In the genomic region with DNA sequence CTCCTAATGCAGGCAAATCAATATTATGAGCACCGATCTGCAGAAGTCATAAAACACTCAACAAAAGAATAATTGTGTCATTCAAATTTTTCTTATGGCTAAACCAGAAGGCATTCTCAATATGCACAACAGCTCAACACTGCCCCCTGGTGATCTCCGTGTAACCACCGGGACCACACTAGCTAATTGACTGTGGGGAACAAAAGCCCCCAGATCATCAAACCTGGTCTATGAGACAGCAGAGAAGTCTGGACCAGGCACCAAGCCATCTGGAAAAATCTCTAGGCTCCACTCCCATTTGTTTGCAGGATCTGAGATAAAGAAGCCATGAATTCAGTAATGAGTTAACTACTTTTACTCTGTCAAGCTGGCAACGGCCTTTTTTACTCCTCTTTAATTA, we compare ENCODE assay signal across 9 mouse cellular contexts. TPM values are rescaled to one million over a fixed set of nuclear protein-coding genes. Genes with fewer than 3 reads are reported as not detected.
A peak's percentile ranks its signal among the peaks of the same experiment; 100 is the strongest.
DNase-seq lines count a peak whose midpoint lies in the region; ATAC-seq and TF ChIP-seq lines count a peak whose summit lies in the region.
"Had no signal": no experiment of that assay in that cellular context is flagged by ENCODE, and none has a peak within 500 bp of the region (broad histone marks: within the 10 kb centered on the region; RNA-seq: fewer than 3 reads in every experiment).

No protein-coding gene starts in this region.

- H3K9me3 ChIP-seq in hindbrain, embryonic 16.5 days (ENCODE audit: control insufficient read depth, low read length): no peaks in the 10 kb centered on the region
- H3K9me3 ChIP-seq in hindbrain, embryonic 12.5 days (replicated peaks): no peaks in the 10 kb centered on the region
- no peaks in the 10 kb centered on the region for H3K9me3 ChIP-seq in forebrain, embryonic 12.5 days
- H3K9me3 ChIP-seq in midbrain, embryonic 13.5 days: no peaks in the 10 kb centered on the region
- H3K9me3 ChIP-seq: megakaryocyte, embryonic 14.5 days had no signal

- no peaks in the 10 kb centered on the region for H3K36me3 ChIP-seq in hindbrain, embryonic 16.5 days (ENCODE audit: control insufficient read depth, insufficient read depth, low read length)
- H3K36me3 ChIP-seq in hindbrain, embryonic 12.5 days: no peaks in the 10 kb centered on the region
- H3K36me3 ChIP-seq in forebrain, embryonic 12.5 days (replicated peaks): no peaks in the 10 kb centered on the region
- no peaks in the 10 kb centered on the region for H3K36me3 ChIP-seq in midbrain, embryonic 13.5 days

- H3K4me3 ChIP-seq in hindbrain, embryonic 16.5 days (ENCODE audit: low read length): no peak overlapping the region
- H3K4me3 ChIP-seq in hindbrain, embryonic 12.5 days: no peak overlapping the region
- no peak overlapping the region for H3K4me3 ChIP-seq in forebrain, embryonic 12.5 days (replicated peaks)
- H3K4me3 ChIP-seq in layer of hippocampus, adult 2 months: no peak overlapping the region
- no peak overlapping the region for H3K4me3 ChIP-seq in midbrain, embryonic 13.5 days (replicated peaks)
- H3K4me3 ChIP-seq: megakaryocyte, embryonic 14.5 days had no signal

- ATAC-seq in hindbrain, embryonic 16.5 days: 0 out of 2 replicates have a peak, but pooled peaks have one; percentile 37
- ATAC-seq in hindbrain, embryonic 12.5 days (ENCODE audit: low FRiP score): no peak
- ATAC-seq in CD4-positive, CD25-positive, alpha-beta regulatory T cell, adult 4 months: peak; percentile 43
- ATAC-seq in forebrain, embryonic 12.5 days (ENCODE audit: low FRiP score): peak; percentile 86; the same call in 1 of the 2 replicates
- no peak for ATAC-seq in midbrain, embryonic 13.5 days

- peak; percentile 72 to 82 for DNase-seq in adrenal gland, adult 18-20 months (ENCODE audit: low spot score in 2 of 2)
- peak; percentile 48 to 73 for DNase-seq in layer of hippocampus, adult 2 months (ENCODE audit: low spot score in 2 of 2)
- peak; percentile 74 for DNase-seq in retina, postnatal 1 day

- H3K27ac ChIP-seq in hindbrain, embryonic 16.5 days (ENCODE audit: low read depth, low read length): no peak overlapping the region
- no peak overlapping the region for H3K27ac ChIP-seq in hindbrain, embryonic 12.5 days
- H3K27ac ChIP-seq in forebrain, embryonic 12.5 days: no peak overlapping the region
- no peak overlapping the region for H3K27ac ChIP-seq in layer of hippocampus, adult 2 months
- H3K27ac ChIP-seq in midbrain, embryonic 13.5 days: no peak overlapping the region

- 47% methylated on average over 4 of the region's 4 CpGs for WGBS in hindbrain, embryonic 16.5 days
- 71% methylated on average over 4 of the region's 4 CpGs for WGBS in hindbrain, embryonic 12.5 days
- whole genome bisulfite sequencing in forebrain, embryonic 12.5 days: 40% methylated on average over 4 of the region's 4 CpGs
- WGBS in midbrain, embryonic 13.5 days: 77% methylated on average over 4 of the region's 4 CpGs

- H3K27me3 ChIP-seq in hindbrain, embryonic 16.5 days (replicated peaks; ENCODE audit: control insufficient read depth, insufficient read depth, low read length): no peaks in the 10 kb centered on the region
- H3K27me3 ChIP-seq in hindbrain, embryonic 12.5 days: peaks cover 4% of the 10 kb centered on the region
- H3K27me3 ChIP-seq in forebrain, embryonic 12.5 days: peaks cover 11% of the 10 kb centered on the region; the same call in 1 of the 2 replicates
- no peaks in the 10 kb centered on the region; the same call in 1 of the 2 replicates for H3K27me3 ChIP-seq in midbrain, embryonic 13.5 days

- peak; percentile 90 for TF ChIP-seq CTCF in layer of hippocampus, adult 2 months (conservative IDR thresholded peaks at IDR 0.05)

- no peaks in the 10 kb centered on the region for H3K4me1 ChIP-seq in hindbrain, embryonic 16.5 days (ENCODE audit: control insufficient read depth, insufficient read depth, low read depth, low read length)
- 0 out of 2 replicates have a peak, but pooled peaks cover 3% of the 10 kb centered on the region for H3K4me1 ChIP-seq in hindbrain, embryonic 12.5 days
- peaks cover 10% of the 10 kb centered on the region; the same call in 1 of the 2 replicates for H3K4me1 ChIP-seq in forebrain, embryonic 12.5 days
- H3K4me1 ChIP-seq in midbrain, embryonic 13.5 days (replicated peaks): no peaks in the 10 kb centered on the region

- no peak overlapping the region for H3K4me2 ChIP-seq in hindbrain, embryonic 16.5 days (ENCODE audit: low read length)
- no peak overlapping the region for H3K4me2 ChIP-seq in hindbrain, embryonic 12.5 days (replicated peaks)
- H3K4me2 ChIP-seq in forebrain, embryonic 12.5 days: no peak overlapping the region
- H3K4me2 ChIP-seq in midbrain, embryonic 13.5 days (replicated peaks): no peak overlapping the region

- no peak overlapping the region for H3K9ac ChIP-seq in hindbrain, embryonic 16.5 days (ENCODE audit: low read depth, low read length)
- no peak overlapping the region for H3K9ac ChIP-seq in hindbrain, embryonic 12.5 days
- no peak overlapping the region for H3K9ac ChIP-seq in forebrain, embryonic 12.5 days
- H3K9ac ChIP-seq in midbrain, embryonic 13.5 days (replicated peaks): no peak overlapping the region

RNA-seq across cellular contexts. Expression of a gene that starts 50.2 kb away (rescaled TPM):
- polyA plus RNA-seq in hindbrain, embryonic 16.5 days (2015; fragmentation: Nextera tagmentation; extraction: Ambion mirVana): 35.6 and 38.9 TPM in 2 replicates
- 38.8 and 39.2 TPM in 2 replicates for polyA plus RNA-seq in hindbrain, embryonic 12.5 days (2016; fragmentation: Nextera tagmentation; extraction: Ambion mirVana)
- polyA plus RNA-seq in CD4-positive, CD25-positive, alpha-beta regulatory T cell, adult 4 months (2017; shearing (Covaris generic)): 100 to 1,000 TPM; 114 to 143 TPM
- total RNA-seq in adrenal gland, adult 18-20 months (2021): 100 to 1,000 TPM; 241 to 257 TPM
- polyA plus RNA-seq in forebrain, embryonic 12.5 days (2016; fragmentation: Nextera tagmentation; extraction: Ambion mirVana): 31.0 and 32.1 TPM in 2 replicates
- total RNA-seq in layer of hippocampus, adult 2 months (2021): 10 to 100 TPM; 87.9 to 88.2 TPM
- 39.6 and 41.2 TPM in 2 replicates for polyA plus RNA-seq in midbrain, embryonic 13.5 days (2015; fragmentation: Nextera tagmentation; extraction: Ambion mirVana)

Comparison
In these comparisons a context has a peak if more than half of its experiments do, and no peak if none do; other contexts are left out.
1. ATAC-seq: peak in hindbrain, embryonic 16.5 days (single experiment), CD4-positive, CD25-positive, alpha-beta regulatory T cell, adult 4 months (single experiment) and forebrain, embryonic 12.5 days (single experiment); none in hindbrain, embryonic 12.5 days (single experiment) and midbrain, embryonic 13.5 days (single experiment).
2. Peak in every context shown above with its lines, with median percentiles within 50 percentile points of each other: DNase-seq.